Mouse (Mus musculus) thymus, adult 2 months (tissue): ENCODE results near the gene Rdh16f2. TPM values are rescaled to one million over a fixed set of nuclear protein-coding genes. Genes with fewer than 3 reads are reported as not detected.

Experiments used
- DNase-seq: peaks from one replicate; pipeline ENCODE4 v3.0.0; 2021
- H3K27ac ChIP-seq: fragments of 200-500 bp; 2 replicates; pipeline ENCODE4 v1.5.1; 2012; ENCODE audit warnings: low read length, control low read depth; ENCODE audit not compliant: control insufficient read depth, insufficient read depth
- H3K27me3 ChIP-seq: fragments of 200-500 bp; 2 replicates; pipeline ENCODE4 v1.6.1; 2012; ENCODE audit warnings: mild to moderate bottlenecking, low read length, moderate library complexity, mixed read lengths; ENCODE audit not compliant: control insufficient read depth, insufficient read depth
- H3K36me3 ChIP-seq: fragments of 200-500 bp; 2 replicates; pipeline ENCODE4 v1.6.1; 2012; ENCODE audit warnings: mild to moderate bottlenecking, low read length, moderate library complexity; ENCODE audit not compliant: control insufficient read depth, insufficient read depth
- H3K4me1 ChIP-seq: fragments of 200-500 bp; replicated peaks from 2 replicates; pipeline ENCODE4 v1.6.1; 2012; ENCODE audit warnings: low read length; ENCODE audit not compliant: control insufficient read depth, insufficient read depth
- H3K4me3 ChIP-seq: fragments of 200-500 bp; 2 replicates; pipeline ENCODE4 v1.5.1; 2012; ENCODE audit warnings: mild to moderate bottlenecking, low read length, control low read depth, moderate library complexity; ENCODE audit not compliant: control insufficient read depth, insufficient read depth
- CTCF ChIP-seq: fragments of 200-500 bp; IDR thresholded peaks from 2 replicates; pipeline ENCODE4 v1.5.1; 2012; ENCODE audit warnings: mild to moderate bottlenecking, control low read depth, low read length, moderate library complexity, borderline replicate concordance; ENCODE audit not compliant: control insufficient read depth, poor library complexity, insufficient read depth; ENCODE audit errors: extremely low read depth
- POLR2A ChIP-seq: fragments of 200-500 bp; IDR thresholded peaks from 2 replicates; pipeline ENCODE4 v1.6.1; 2012; ENCODE audit warnings: mild to moderate bottlenecking, low read length, control low read depth, moderate library complexity; ENCODE audit not compliant: control insufficient read depth, poor library complexity, insufficient read depth; ENCODE audit errors: extremely low read depth
- WGBS: fragments of 180-500 bp; shearing (Covaris S2); methylation state at CpG from one replicate; pipeline ENCODE4 v1.1.7; 2018; 5-methylcytosine and 5-hydroxymethylcytosine counted together
- polyA plus RNA-seq: library from polyadenylated mRNA; depleted of rRNA; stranded (reverse); fragments of >200 nt; gene quantifications from 2 replicates; pipeline ENCODE4 v1.2.3, GENCODE M21; 2012; rRNA removed

Rdh16f2 gene
- polyA plus RNA-seq, 1 experiment, result not detected

DNA sequence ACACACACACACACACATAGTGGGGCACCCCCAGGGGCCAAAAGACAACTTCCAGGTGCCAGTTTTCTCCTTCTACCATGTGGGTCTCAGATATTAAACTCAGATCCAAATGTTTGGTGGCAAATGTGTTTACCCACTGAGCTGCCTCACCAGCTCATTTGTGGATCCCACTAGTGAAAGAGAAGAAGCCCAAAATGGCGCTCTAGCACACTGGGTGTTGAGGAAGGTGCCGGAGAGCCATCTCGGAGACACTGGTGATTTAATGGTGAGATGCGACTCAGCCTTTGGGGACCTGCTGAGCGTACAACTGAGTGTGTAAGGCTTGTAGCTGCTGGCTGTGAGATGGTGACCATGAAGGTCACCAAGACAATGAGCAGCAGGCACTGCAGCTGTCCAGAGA lies 51.4 kb downstream of the Rdh16f2 start:
- no peaks in the 10 kb centered on the region for H3K4me1 ChIP-seq
- H3K36me3 ChIP-seq, result no peaks in the 10 kb centered on the region
- H3K4me3 ChIP-seq, result no peak overlapping the region
- no peak for DNase-seq
- no peak for TF ChIP-seq POLR2A
- no peak for TF ChIP-seq CTCF
- WGBS, result 98% methylated on average over 5 of the region's 5 CpGs
- H3K27me3 ChIP-seq, result no peaks in the 10 kb centered on the region
- no peak overlapping the region for H3K27ac ChIP-seq

DNA sequence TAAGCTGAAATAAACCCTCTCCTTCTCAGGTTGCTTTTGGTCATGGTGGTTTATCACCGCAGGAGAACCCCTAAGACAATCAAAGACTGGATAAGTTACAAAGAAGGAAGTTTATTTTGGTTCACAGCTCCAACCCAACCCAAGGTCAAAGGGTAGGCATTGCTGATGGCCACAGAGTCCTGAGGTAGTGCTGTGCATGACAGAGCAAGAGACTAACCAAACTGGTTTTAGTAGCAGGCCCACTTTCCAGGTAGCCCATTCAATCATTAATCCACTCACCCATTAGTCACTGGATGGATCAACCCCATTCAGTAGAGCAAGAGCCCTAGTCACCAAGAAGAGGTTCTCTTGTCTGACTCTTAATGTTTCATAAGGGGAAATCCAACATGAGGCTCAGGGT lies 56.0 kb downstream of the Rdh16f2 start:
- Histone ChIP-seq H3K27ac (no peak overlapping the region), H3K4me1 (no peaks in the 10 kb centered on the region), H3K36me3 (no peaks in the 10 kb centered on the region), H3K4me3 (no peak overlapping the region), H3K27me3 (no peaks in the 10 kb centered on the region)
- WGBS, result 91% methylated on average over 1 of the region's 1 CpGs
- no peak for DNase-seq
- TF ChIP-seq CTCF, result no peak
- TF ChIP-seq POLR2A, result no peak

DNA sequence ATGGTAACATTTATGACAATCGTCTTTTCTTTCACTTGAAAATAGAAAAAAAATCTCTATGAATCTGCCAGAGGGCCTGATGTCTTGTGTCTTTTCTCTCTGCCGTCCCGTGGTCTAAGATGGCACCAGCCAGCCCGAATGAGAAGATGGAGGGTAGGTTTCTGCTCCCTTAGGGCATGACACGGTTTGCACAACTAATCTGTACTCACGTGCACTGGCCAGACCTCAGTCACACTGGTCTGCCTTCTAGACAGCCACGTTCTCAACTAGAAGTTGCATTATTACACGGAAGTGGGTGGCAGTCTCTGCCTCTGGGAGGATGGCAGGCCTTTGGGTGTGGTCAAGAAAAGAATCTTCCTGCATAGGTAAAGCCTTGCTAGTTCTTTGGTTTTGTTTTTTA lies 56.8 kb downstream of the Rdh16f2 start:
- no peak overlapping the region for H3K4me3 ChIP-seq
- no peak for DNase-seq
- WGBS, result 90% methylated on average over 8 of the region's 8 CpGs
- no peaks in the 10 kb centered on the region for H3K27me3 ChIP-seq
- TF ChIP-seq POLR2A (no peak), CTCF (no peak)
- H3K36me3 ChIP-seq, result no peaks in the 10 kb centered on the region
- H3K27ac ChIP-seq, result no peak overlapping the region
- H3K4me1 ChIP-seq, result no peaks in the 10 kb centered on the region

DNA sequence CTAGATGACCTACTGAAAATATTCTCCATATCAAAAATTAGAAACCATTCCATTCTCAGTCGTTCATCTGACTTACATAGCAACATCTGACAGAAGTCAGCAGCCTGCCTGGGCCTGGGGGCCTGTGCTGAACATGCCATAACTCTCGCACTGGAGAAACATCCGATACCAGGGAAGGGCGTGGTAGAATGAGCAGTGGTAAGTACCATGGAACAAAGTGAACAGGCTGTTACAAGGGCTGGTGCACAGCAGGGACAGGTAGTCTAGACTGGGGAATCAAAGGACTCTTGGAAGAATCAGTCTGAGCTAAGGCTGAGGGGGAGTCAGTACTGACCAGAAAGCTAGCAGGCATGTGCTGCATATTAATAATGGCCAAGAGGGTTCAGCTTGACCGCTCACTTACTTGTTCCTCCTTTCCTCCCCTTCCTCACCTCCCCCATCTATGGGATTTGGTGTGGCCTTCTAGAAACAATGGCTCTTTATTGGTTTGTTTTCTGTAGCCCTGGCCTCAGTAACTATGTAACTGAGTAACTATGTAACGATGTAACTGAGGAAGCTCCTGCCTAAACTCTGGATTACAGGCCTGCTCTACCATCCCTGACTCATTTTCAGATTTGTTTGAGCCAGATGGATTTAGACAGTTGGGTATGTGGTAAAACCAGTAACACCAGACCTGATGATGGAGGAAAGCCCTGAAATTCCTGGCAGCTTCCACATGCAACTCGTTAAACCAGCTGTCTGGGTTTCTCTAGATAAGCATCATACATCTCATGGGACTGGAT lies 58.5 kb downstream of the Rdh16f2 start:
- no peak for TF ChIP-seq POLR2A
- no peak for TF ChIP-seq CTCF
- Histone ChIP-seq H3K4me3 (no peak overlapping the region), H3K4me1 (no peaks in the 10 kb centered on the region), H3K27me3 (no peaks in the 10 kb centered on the region), H3K36me3 (no peaks in the 10 kb centered on the region), H3K27ac (no peak overlapping the region)
- no peak for DNase-seq
- 86% methylated on average over 7 of the region's 7 CpGs for WGBS

Other genes starting within 250 kb of the Rdh16f2 start
- gene Lrp1, start 245.3 kb upstream of the Rdh16f2 start, polyA plus RNA-seq, result 35.3 and 40.3 TPM in 2 replicates
- gene Stat6, start 223.5 kb upstream of the Rdh16f2 start, polyA plus RNA-seq, result 168 and 185 TPM in 2 replicates
- 14.2 and 15.0 TPM in 2 replicates for gene Nemp1, start 199.6 kb upstream of the Rdh16f2 start, polyA plus RNA-seq
- gene Nab2, start 197.9 kb upstream of the Rdh16f2 start, polyA plus RNA-seq, result 69.3 and 79.2 TPM in 2 replicates
- gene Myo1a, start 161.3 kb upstream of the Rdh16f2 start, polyA plus RNA-seq, result 1.6 and 1.8 TPM in 2 replicates
- gene Tac2, start 142.0 kb upstream of the Rdh16f2 start, polyA plus RNA-seq, result 4.3 and 4.5 TPM in 2 replicates
- 7.4 and 8.3 TPM in 2 replicates for gene Zbtb39, start 126.9 kb upstream of the Rdh16f2 start, polyA plus RNA-seq
- gene Gpr182, start 114.7 kb upstream of the Rdh16f2 start, polyA plus RNA-seq, result 2.3 and 2.4 TPM in 2 replicates
- gene Rdh1, start 106.8 kb upstream of the Rdh16f2 start, polyA plus RNA-seq, result 0.04 and 0.08 TPM in 2 replicates
- gene Rdh16f1, start 106.7 kb upstream of the Rdh16f2 start, polyA plus RNA-seq, result 0.10 TPM in 1 of 2 replicates, not detected in the other
- 0.14 and 0.20 TPM in 2 replicates for gene Rdh9, start 90.1 kb upstream of the Rdh16f2 start, polyA plus RNA-seq
- gene Rdh16, start 65.3 kb upstream of the Rdh16f2 start, polyA plus RNA-seq, result 0.03 and 0.14 TPM in 2 replicates
- gene Rdh19, start 16.5 kb upstream of the Rdh16f2 start, polyA plus RNA-seq, result not detected in 2 replicates
- 0.11 and 1.7 TPM in 2 replicates for gene Rdh7, start 22.3 kb downstream of the Rdh16f2 start, polyA plus RNA-seq
- 0.52 and 1.3 TPM in 2 replicates for gene Sdr9c7, start 32.0 kb downstream of the Rdh16f2 start, polyA plus RNA-seq
- gene Hsd17b6, start 141.1 kb downstream of the Rdh16f2 start, polyA plus RNA-seq, result 1.2 and 1.6 TPM in 2 replicates
- gene Prim1, start 148.7 kb downstream of the Rdh16f2 start, polyA plus RNA-seq, result 20.8 and 21.1 TPM in 2 replicates
- gene Naca, start 169.1 kb downstream of the Rdh16f2 start, polyA plus RNA-seq, result 204 and 209 TPM in 2 replicates
- 55.7 and 99.1 TPM in 2 replicates for gene Ptges3, start 192.5 kb downstream of the Rdh16f2 start, polyA plus RNA-seq
- 3,947 and 4,074 TPM in 2 replicates for gene Atp5b, start 216.8 kb downstream of the Rdh16f2 start, polyA plus RNA-seq
- gene Baz2a, start 225.1 kb downstream of the Rdh16f2 start, polyA plus RNA-seq, result 126 and 131 TPM in 2 replicates